Mouse (Mus musculus): ENCODE data around the gene Apmap.

DNA sequence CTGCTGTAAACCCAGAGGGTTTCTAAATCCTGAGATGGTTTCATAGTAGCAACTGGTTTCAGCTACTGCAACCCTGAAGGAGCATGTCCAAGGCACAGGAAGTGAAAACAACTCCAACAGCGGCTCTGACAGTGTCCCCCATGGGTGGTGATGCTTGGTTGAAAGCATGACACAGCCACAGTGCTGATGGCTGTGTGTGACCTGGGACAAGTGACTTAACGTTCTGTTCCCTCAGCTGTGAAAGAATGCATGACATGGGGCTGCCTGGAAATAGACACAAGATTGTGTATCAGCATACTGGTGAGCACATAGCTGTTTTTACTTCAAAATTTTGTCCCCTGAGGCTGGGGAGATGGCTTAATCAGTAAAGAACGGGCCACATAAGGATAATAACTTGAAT lies 13.3 kb upstream of the Apmap start:
- TF ChIP-seq CTCF (IDR thresholded peaks at IDR 0.05; ENCODE audit: borderline replicate concordance, extremely low read depth, insufficient read depth, insufficient read length) (no peak), POLR2A (IDR thresholded peaks at IDR 0.05; ENCODE audit: borderline replicate concordance, extremely low read depth, insufficient read depth, insufficient read length, poor library complexity, severe bottlenecking) (no peak)

Data from brain, embryonic 14.5 days (tissue).